Mouse (Mus musculus) cerebellum, adult 11-12 months (tissue): ENCODE data around the gene Lrrk1.
A peak's percentile ranks its signal among the peaks of the same experiment; 100 is the strongest.

ENCODE experiments used
- DNase-seq: peaks from one replicate; pipeline ENCODE4 v3.0.0; 2022

The Lrrk1 gene

GRCm38 (mm10) chr7:66333906-66334500 is 54.1 kb downstream of the Lrrk1 start:
- no peak for DNase-seq

- DNase-seq: no peak
Measured at GRCm38 (mm10) chr7:66332340-66332739, 55.8 kb downstream of the Lrrk1 start.

GRCm38 (mm10) chr7:66330610-66331009 is 57.5 kb downstream of the Lrrk1 start:
- no peak for DNase-seq

GRCm38 (mm10) chr7:66327516-66327915 is 60.6 kb downstream of the Lrrk1 start:
- no peak for DNase-seq

GRCm38 (mm10) chr7:66325419-66326053 is 62.6 kb downstream of the Lrrk1 start:
- DNase-seq: no peak

GRCm38 (mm10) chr7:66323252-66324015 is 64.7 kb downstream of the Lrrk1 start:
- no peak for DNase-seq

- no peak for DNase-seq
Measured at GRCm38 (mm10) chr7:66320996-66321395, 67.2 kb downstream of the Lrrk1 start.

- no peak for DNase-seq
Measured at GRCm38 (mm10) chr7:66318147-66318546, 70.0 kb downstream of the Lrrk1 start.

GRCm38 (mm10) chr7:66310670-66311656 is 77.2 kb downstream of the Lrrk1 start:
- DNase-seq: peak; percentile 30

- no peak for DNase-seq
Measured at GRCm38 (mm10) chr7:66309950-66310669, 78.0 kb downstream of the Lrrk1 start.

- DNase-seq: no peak
Measured at GRCm38 (mm10) chr7:66309240-66309949, 78.8 kb downstream of the Lrrk1 start.

GRCm38 (mm10) chr7:66308581-66309239 is 79.4 kb downstream of the Lrrk1 start:
- no peak for DNase-seq

- DNase-seq: no peak
Measured at GRCm38 (mm10) chr7:66307791-66308190, 80.4 kb downstream of the Lrrk1 start.

- DNase-seq: no peak
Measured at GRCm38 (mm10) chr7:66305714-66306198, 82.4 kb downstream of the Lrrk1 start.

- DNase-seq: no peak
Measured at GRCm38 (mm10) chr7:66304993-66305713, 83.0 kb downstream of the Lrrk1 start.

- no peak for DNase-seq
Measured at GRCm38 (mm10) chr7:66303922-66304660, 84.1 kb downstream of the Lrrk1 start.

- no peak for DNase-seq
Measured at GRCm38 (mm10) chr7:66301486-66301885, 86.7 kb downstream of the Lrrk1 start.

- peak; percentile 75 for DNase-seq
Measured at GRCm38 (mm10) chr7:66300680-66301079, 87.5 kb downstream of the Lrrk1 start.

- DNase-seq: no peak
Measured at GRCm38 (mm10) chr7:66297656-66298021, 90.5 kb downstream of the Lrrk1 start.
